Mouse (Mus musculus) CH12.LX (cell line): Measurements from ENCODE around the gene Btla.

Source experiments
- CHD1 ChIP-seq: IDR thresholded peaks from 2 replicates; pipeline ENCODE4 v1.6.1; 2012; ENCODE audit warnings: low read depth, low read length, improper control_type of control experiment, inconsistent platforms
- CHD2 ChIP-seq: IDR thresholded peaks from 2 replicates; pipeline ENCODE4 v1.6.1; 2011; ENCODE audit warnings: low read length, improper control_type of control experiment
- CTCF ChIP-seq, 2 experiments: IDR thresholded peaks in 1 of 2; conservative IDR thresholded peaks in 1 of 2; 2 replicates each; pipeline ENCODE4 v1.5.1; 2011 to 2012; ENCODE audit warnings: low read depth in 2 of 2, low read length in 2 of 2, improper control_type of control experiment in 1 of 2, inconsistent platforms in 1 of 2, mild to moderate bottlenecking in 1 of 2, moderate library complexity in 1 of 2
- E2F4 ChIP-seq: IDR thresholded peaks from 2 replicates; pipeline ENCODE4 v1.6.1; 2011; ENCODE audit warnings: low read depth, low read length, improper control_type of control experiment; ENCODE audit not compliant: insufficient replicate concordance
- ELF1 ChIP-seq: IDR thresholded peaks from 2 replicates; pipeline ENCODE4 v1.6.1; 2014; ENCODE audit warnings: low read depth, mild to moderate bottlenecking, inconsistent platforms, low read length, improper control_type of control experiment
- EP300 ChIP-seq: IDR thresholded peaks from 2 replicates; pipeline ENCODE4 v1.6.1; 2011; ENCODE audit warnings: low read length, improper control_type of control experiment
- ETS1 ChIP-seq: conservative IDR thresholded peaks from 2 replicates; pipeline ENCODE4 v1.6.1; 2012; ENCODE audit warnings: low read depth, mild to moderate bottlenecking, inconsistent platforms, low read length, improper control_type of control experiment, moderate library complexity
- KAT2A ChIP-seq: IDR thresholded peaks from 2 replicates; pipeline ENCODE4 v1.6.1; 2012; ENCODE audit warnings: low read length, improper control_type of control experiment, inconsistent platforms; ENCODE audit not compliant: insufficient replicate concordance
- MYC ChIP-seq: IDR thresholded peaks from 2 replicates; pipeline ENCODE4 v1.6.1; 2011; ENCODE audit warnings: low read depth, mild to moderate bottlenecking, improper control_type of control experiment, low read length
- POLR2A ChIP-seq: IDR thresholded peaks from 2 replicates; pipeline ENCODE4 v1.6.1; 2011; ENCODE audit warnings: low read depth, mild to moderate bottlenecking, improper control_type of control experiment, low read length
- RAD21 ChIP-seq: IDR thresholded peaks from 2 replicates; pipeline ENCODE4 v1.6.1; 2011; ENCODE audit warnings: low read depth, mild to moderate bottlenecking, low read length, improper control_type of control experiment, moderate library complexity
- RCOR1 ChIP-seq: conservative IDR thresholded peaks from 2 replicates; pipeline ENCODE4 v1.6.1; 2012; ENCODE audit warnings: low read depth, mild to moderate bottlenecking, inconsistent platforms, low read length, improper control_type of control experiment
- TBP ChIP-seq: conservative IDR thresholded peaks from 2 replicates; pipeline ENCODE4 v1.6.1; 2011; ENCODE audit warnings: low read depth, low read length, improper control_type of control experiment

GRCm38 (mm10) chr16:45269886-45270285 is 45.8 kb downstream of the Btla start:
- TF ChIP-seq MYC (no peak), ETS1 (no peak), E2F4 (no peak), POLR2A (no peak), EP300 (no peak), CHD2 (no peak), ELF1 (no peak), CHD1 (no peak), RCOR1 (no peak), CTCF (conservative IDR thresholded peaks at IDR 0.05 in 1 of 2, IDR thresholded peaks at IDR 0.05 in 1 of 2; ENCODE audit: low read depth in 2 of 2, low read length in 2 of 2) (no peak), TBP (no peak), KAT2A (no peak), RAD21 (no peak)
